Mouse (Mus musculus): ENCODE data around the gene Spata31d1b.

- TF ChIP-seq CTCF (conservative IDR thresholded peaks at IDR 0.05; ENCODE audit: low read length) = no peak
- no peak for TF ChIP-seq NANOG (IDR thresholded peaks at IDR 0.05; ENCODE audit: borderline replicate concordance, low read length)
These were observed 29.0 kb downstream of the Spata31d1b start for GRCm38 (mm10) chr13:59741096-59741495.
